Mouse (Mus musculus): ENCODE results near the gene Gm29735. TPM values are rescaled to one million over a fixed set of nuclear protein-coding genes. Genes with fewer than 3 reads are reported as not detected.
"Not testable (repeated sequence)": the region's sequence is repeated elsewhere in the genome, so short reads cannot be mapped to it uniquely, and the experiment has no call there.

Gm29735 gene
- total RNA-seq, 2 experiments from 2014 or later, result not detected

GRCm38 (mm10) chr7:142120629-142121028 lies 36.3 kb downstream of the Gm29735 start, which contains the start of gene Gm45618:
TSS of gene Gm45618 (minus strand) at chr7:142120729.
- not testable (repeated sequence) for DNase-seq

- DNase-seq, result peak; percentile 26
Observed at GRCm38 (mm10) chr7:142119632-142120031, 37.3 kb downstream of the Gm29735 start.

Other genes starting within 250 kb of the Gm29735 start
- gene Tollip, start 238.6 kb downstream of the Gm29735 start, total RNA-seq (2021), result 10 to 100 TPM; 43.0 to 49.4 TPM
- 1 to 10 TPM; 2.8 to 4.7 TPM for gene Brsk2, start 207.4 kb downstream of the Gm29735 start, total RNA-seq (2021)
- gene Mob2, start 96.0 kb downstream of the Gm29735 start, total RNA-seq (2021), result 10 to 100 TPM; 46.8 to 47.4 TPM
- gene Dusp8, start 61.3 kb downstream of the Gm29735 start, total RNA-seq (2021), result 10 to 100 TPM in 1 of 2 experiments, 1 to 10 TPM in 1; 7.6 to 11.4 TPM
- not detected for gene Gm45618, start 36.4 kb downstream of the Gm29735 start, total RNA-seq (2021)
- gene Gm39115, start 21.1 kb downstream of the Gm29735 start, total RNA-seq (2021), result not detected
- gene Gm45337, start 12.5 kb downstream of the Gm29735 start, total RNA-seq (2021), result not detected
- gene Gm4553, start 8.6 kb upstream of the Gm29735 start, total RNA-seq (2021), result not detected
- not detected for gene Krtap5-2, start 18.9 kb upstream of the Gm29735 start, total RNA-seq (2021)
- not detected for gene Gm10153, start 33.3 kb upstream of the Gm29735 start, total RNA-seq (2021)
- gene Krtap5-3, start 44.3 kb upstream of the Gm29735 start, total RNA-seq (2021), result not detected
- gene Gm7579, start 54.7 kb upstream of the Gm29735 start, total RNA-seq (2021), result not detected
- gene Krtap5-5, start 72.9 kb upstream of the Gm29735 start, total RNA-seq (2021), result not detected
- gene Gm40460, start 84.0 kb upstream of the Gm29735 start, total RNA-seq (2021), result not detected
- not detected for gene Gm2431, start 101.2 kb upstream of the Gm29735 start, total RNA-seq (2021)
- gene Gm4559, start 117.2 kb upstream of the Gm29735 start, total RNA-seq (2021), result not detected
- gene Krtap5-1, start 140.0 kb upstream of the Gm29735 start, total RNA-seq (2021), result not detected
- not detected for gene Krtap5-4, start 146.4 kb upstream of the Gm29735 start, total RNA-seq (2021)
- 1 to 10 TPM; 3.5 to 3.6 TPM for gene Ifitm10, start 216.6 kb upstream of the Gm29735 start, total RNA-seq (2021)
- gene Gm49369, start 225.6 kb upstream of the Gm29735 start, total RNA-seq (2021), result 1 to 10 TPM in 1 of 2 experiments, under 1 TPM in 1; 0.73 to 3.7 TPM
- gene Ctsd, start 230.9 kb upstream of the Gm29735 start, total RNA-seq (2021), result 100 to 1,000 TPM; 603 to 610 TPM

Measured in adrenal gland, postnatal 10 days (tissue).